Mouse (Mus musculus) heart, embryonic 14.5 days (tissue): ENCODE measurements around the gene Calhm6. TPM values are rescaled to one million over a fixed set of nuclear protein-coding genes. Genes with fewer than 3 reads are reported as not detected.

ENCODE experiments used
- ATAC-seq: fragments of 200-750 bp; cut with Nextera tagmentation; 2 replicates; pipeline ENCODE4 v1.8.0; 2017; ENCODE audit warnings: low read depth, moderate TSS enrichment; ENCODE audit not compliant: insufficient number of reproducible peaks, insufficient read depth, low FRiP score
- H3K27ac ChIP-seq, 2 experiments: fragments of 200-500 bp in 1 of 2; fragments of 300-500 bp in 1 of 2; sonication (generic) in 1 of 2; replicated peaks in 1 of 2; 2 replicates each; pipeline ENCODE4 v1.5.1; 2012 to 2014; ENCODE audit warnings: low read depth in 2 of 2, low read length in 2 of 2, control low read depth in 1 of 2, mild to moderate bottlenecking in 1 of 2, mixed read lengths in 1 of 2; ENCODE audit not compliant: control insufficient read depth in 1 of 2, insufficient read depth in 1 of 2
- H3K27me3 ChIP-seq: fragments of 300-500 bp; sonication (generic); 2 replicates; pipeline ENCODE4 v1.6.1; 2014; ENCODE audit warnings: mild to moderate bottlenecking, low read length, control low read depth; ENCODE audit not compliant: control insufficient read depth, insufficient read depth
- H3K36me3 ChIP-seq: fragments of 300-500 bp; sonication (generic); 2 replicates; pipeline ENCODE4 v1.6.1; 2014; ENCODE audit warnings: mild to moderate bottlenecking, control low read depth, low read length, mixed read lengths; ENCODE audit not compliant: control insufficient read depth, insufficient read depth
- H3K4me1 ChIP-seq, 2 experiments: fragments of 200-500 bp in 1 of 2; fragments of 300-500 bp in 1 of 2; sonication (generic) in 1 of 2; 2 replicates each; pipeline ENCODE4 v1.6.1; 2012 to 2014; ENCODE audit warnings: low read length in 2 of 2, control low read depth in 1 of 2, mixed read lengths in 1 of 2; ENCODE audit not compliant: control insufficient read depth in 2 of 2, insufficient read depth in 2 of 2
- H3K4me2 ChIP-seq: fragments of 300-500 bp; sonication (generic); 2 replicates; pipeline ENCODE4 v1.6.1; 2014; ENCODE audit warnings: mild to moderate bottlenecking, low read length
- H3K4me3 ChIP-seq, 2 experiments: fragments of 200-500 bp in 1 of 2; fragments of 300-500 bp in 1 of 2; sonication (generic) in 1 of 2; 2 replicates each; pipeline ENCODE4 v1.5.1; 2012 to 2014; ENCODE audit warnings: low read length in 2 of 2, mild to moderate bottlenecking in 2 of 2, control low read depth in 1 of 2, low read depth in 1 of 2, moderate library complexity in 1 of 2; ENCODE audit not compliant: control insufficient read depth in 1 of 2, insufficient read depth in 1 of 2
- H3K9ac ChIP-seq: fragments of 300-500 bp; sonication (generic); 2 replicates; pipeline ENCODE4 v1.6.1; 2014; ENCODE audit warnings: mild to moderate bottlenecking, low read length
- H3K9me3 ChIP-seq: fragments of 300-500 bp; sonication (generic); 2 replicates; pipeline ENCODE4 v1.6.1; 2016; ENCODE audit warnings: low read length, control low read depth; ENCODE audit not compliant: control insufficient read depth
- WGBS: fragments of 180-500 bp; shearing (Covaris S2); extraction: QIAGEN DNeasy Blood & Tissue Kit; methylation state at CpG from one replicate; pipeline ENCODE4 v1.1.7; 2014; 5-methylcytosine and 5-hydroxymethylcytosine counted together
- polyA plus RNA-seq: library from polyadenylated mRNA; unstranded; fragments of >200 nt; fragmentation: Nextera tagmentation; extraction: Ambion mirVana; gene quantifications from 2 replicates; pipeline ENCODE4 v1.2.1, GENCODE M21; 2014

Calhm6 gene
- polyA plus RNA-seq, 1 experiment from 2014 or later = 0.74 TPM

GRCm38 (mm10) chr10:34136432-34136831 is 8.6 kb upstream of the Calhm6 start:
- WGBS = 36% methylated on average over 6 of the region's 6 CpGs
- Histone ChIP-seq H3K27ac (no peak overlapping the region), H3K4me3 (no peak overlapping the region), H3K4me2 (no peak overlapping the region), H3K27me3 (no peaks in the 10 kb centered on the region), H3K9ac (no peak overlapping the region), H3K9me3 (no peaks in the 10 kb centered on the region), H3K4me1 (peaks cover 7 to 10% of the 10 kb centered on the region in 2 experiments; a peak in 3 of 4 replicates), H3K36me3 (no peaks in the 10 kb centered on the region)
- no peak for ATAC-seq

- Histone ChIP-seq H3K4me3 (no peak overlapping the region), H3K27me3 (no peaks in the 10 kb centered on the region)
Measured at GRCm38 (mm10) chr10:34131356-34131755, 3.6 kb upstream of the Calhm6 start.

GRCm38 (mm10) chr10:34128391-34128790 is 607 bp upstream of the Calhm6 start:
- Histone ChIP-seq H3K4me3 (no peak overlapping the region), H3K4me2 (no peak overlapping the region), H3K4me1 (peaks cover 0 to 2% of the 10 kb centered on the region in 2 experiments; a peak in 1 of 4 replicates), H3K9ac (no peak overlapping the region), H3K27me3 (no peaks in the 10 kb centered on the region), H3K27ac (no peak overlapping the region), H3K9me3 (no peaks in the 10 kb centered on the region), H3K36me3 (no peaks in the 10 kb centered on the region)
- no peak for ATAC-seq
- 81% methylated on average over 6 of the region's 6 CpGs for WGBS

More at GRCm38 (mm10) chr10:34131356-34131755, 3.6 kb upstream of the Calhm6 start:
- Histone ChIP-seq H3K9ac (no peak overlapping the region), H3K4me2 (no peak overlapping the region), H3K36me3 (no peaks in the 10 kb centered on the region), H3K4me1 (peaks cover 1 to 2% of the 10 kb centered on the region in 2 experiments; a peak in 2 of 4 replicates), H3K27ac (no peak overlapping the region), H3K9me3 (no peaks in the 10 kb centered on the region)
- no peak for ATAC-seq
- 73% methylated on average over 2 of the region's 2 CpGs for WGBS

GRCm38 (mm10) chr10:34118421-34118820 is 9.4 kb downstream of the Calhm6 start:
- no peak for ATAC-seq
- no peak overlapping the region for H3K4me3 ChIP-seq
- no peaks in the 10 kb centered on the region for H3K4me1 ChIP-seq
- no peak overlapping the region for H3K4me2 ChIP-seq
- WGBS = 81% methylated on average over 2 of the region's 2 CpGs
- H3K27ac ChIP-seq = no peak overlapping the region
- no peaks in the 10 kb centered on the region for H3K27me3 ChIP-seq
- no peaks in the 10 kb centered on the region for H3K36me3 ChIP-seq
- no peaks in the 10 kb centered on the region for H3K9me3 ChIP-seq
- no peak overlapping the region for H3K9ac ChIP-seq

GRCm38 (mm10) chr10:34117770-34118169 is 10.0 kb downstream of the Calhm6 start:
- no peak overlapping the region for H3K4me3 ChIP-seq
- H3K9me3 ChIP-seq = no peaks in the 10 kb centered on the region
- ATAC-seq = no peak
- H3K4me1 ChIP-seq = no peaks in the 10 kb centered on the region
- no peak overlapping the region for H3K27ac ChIP-seq
- H3K27me3 ChIP-seq = no peaks in the 10 kb centered on the region
- no peak overlapping the region for H3K9ac ChIP-seq
- no peaks in the 10 kb centered on the region for H3K36me3 ChIP-seq
- H3K4me2 ChIP-seq = no peak overlapping the region

- 46% methylated on average over 3 of the region's 3 CpGs for WGBS
- Histone ChIP-seq H3K9me3 (no peaks in the 10 kb centered on the region), H3K27ac (no peak overlapping the region), H3K27me3 (no peaks in the 10 kb centered on the region), H3K9ac (no peak overlapping the region), H3K36me3 (no peaks in the 10 kb centered on the region), H3K4me1 (no peaks in the 10 kb centered on the region), H3K4me3 (no peak overlapping the region), H3K4me2 (no peak overlapping the region)
- no peak for ATAC-seq
Measured at GRCm38 (mm10) chr10:34117131-34117530, 10.7 kb downstream of the Calhm6 start.

- Histone ChIP-seq H3K36me3 (no peaks in the 10 kb centered on the region), H3K4me3 (no peak overlapping the region), H3K9ac (no peak overlapping the region), H3K27ac (no peak overlapping the region), H3K4me1 (no peaks in the 10 kb centered on the region), H3K27me3 (no peaks in the 10 kb centered on the region), H3K9me3 (no peaks in the 10 kb centered on the region), H3K4me2 (no peak overlapping the region)
- 75% methylated on average over 4 of the region's 4 CpGs for WGBS
- no peak for ATAC-seq
Measured at GRCm38 (mm10) chr10:34111964-34112738, 15.6 kb downstream of the Calhm6 start.
